ENCODE assay signal across 29 mouse cellular contexts in genomic region chr7:80835984-80836652, GRCm38 (mm10). TPM values are rescaled to one million over a fixed set of nuclear protein-coding genes. Genes with fewer than 3 reads are reported as not detected.
DNase-seq lines count a peak whose midpoint lies in the region; ATAC-seq and TF ChIP-seq lines count a peak whose summit lies in the region.
"Had no signal": no experiment of that assay in that cellular context is flagged by ENCODE, and none has a peak within 500 bp of the region (broad histone marks: within the 10 kb centered on the region; RNA-seq: fewer than 3 reads in every experiment).

No protein-coding gene starts in this region.

- TF ChIP-seq EP300 in heart, postnatal 0 days (IDR thresholded peaks at IDR 0.05; ENCODE audit: low read depth) = no peak
- TF ChIP-seq EP300 in stomach, postnatal 0 days (optimal IDR thresholded peaks at IDR 0.05) = no peak

- no peaks in the 10 kb centered on the region for H3K36me3 ChIP-seq in heart, postnatal 0 days (replicated peaks; ENCODE audit: control insufficient read depth, insufficient read depth, low read length)
- no peaks in the 10 kb centered on the region for H3K36me3 ChIP-seq in stomach, embryonic 15.5 days
- no peaks in the 10 kb centered on the region for H3K36me3 ChIP-seq in stomach, postnatal 0 days (ENCODE audit: control insufficient read depth, insufficient read depth, low read length)
- no peaks in the 10 kb centered on the region for H3K36me3 ChIP-seq in myocyte (ENCODE audit: control insufficient read depth, insufficient read depth)
- H3K36me3 ChIP-seq: hindbrain, embryonic 13.5 days had no signal

- H3ac ChIP-seq in myocyte (ENCODE audit: control insufficient read depth, insufficient read length) = no peak overlapping the region

- TF ChIP-seq CTCF in heart, postnatal 0 days (IDR thresholded peaks at IDR 0.05; ENCODE audit: low read depth) = no peak
- no peak for TF ChIP-seq CTCF in stomach, postnatal 0 days (IDR thresholded peaks at IDR 0.05; ENCODE audit: low read depth)

- H3K4me1 ChIP-seq in heart, postnatal 0 days (ENCODE audit: control insufficient read depth, insufficient read depth) = peaks cover 6% of the 10 kb centered on the region; the same call in 1 of the 2 replicates
- peaks cover 8% of the 10 kb centered on the region; the same call in 1 of the 2 replicates for H3K4me1 ChIP-seq in stomach, embryonic 15.5 days
- 0 out of 2 replicates have a peak, but pooled peaks cover 2% of the 10 kb centered on the region for H3K4me1 ChIP-seq in stomach, postnatal 0 days (replicated peaks; ENCODE audit: control insufficient read depth, insufficient read depth)
- H3K4me1 ChIP-seq: hindbrain, embryonic 13.5 days had no signal

- no peak overlapping the region for H3K4me3 ChIP-seq in heart, postnatal 0 days (ENCODE audit: low read depth, low read length)
- H3K4me3 ChIP-seq in stomach, embryonic 15.5 days (replicated peaks) = no peak overlapping the region
- no peak overlapping the region for H3K4me3 ChIP-seq in stomach, postnatal 0 days (ENCODE audit: low read depth, low read length)
- H3K4me3 ChIP-seq in myocyte = no peak overlapping the region
- H3K4me3 ChIP-seq: erythroblast, embryonic 14.5 days; hindbrain, embryonic 13.5 days; left cerebral cortex, adult 2 months had no signal

- intact Hi-C loops in heart, postnatal 36 days (cut with DNase I) = no loop called here

- H3K27ac ChIP-seq in heart, postnatal 0 days (ENCODE audit: low read depth) = peak overlapping the region; percentile 43; the same call in 1 of the 2 replicates
- 0 out of 2 replicates have a peak overlapping the region, but pooled peaks have one; percentile 9 for H3K27ac ChIP-seq in stomach, embryonic 15.5 days
- H3K27ac ChIP-seq in stomach, postnatal 0 days (replicated peaks) = no peak overlapping the region
- H3K27ac ChIP-seq: hindbrain, embryonic 13.5 days; kidney, postnatal 0 days; left cerebral cortex, adult 2 months had no signal

- ATAC-seq in heart, postnatal 0 days (ENCODE audit: insufficient read depth, low read depth) = no peak
- no peak for ATAC-seq in stomach, embryonic 15.5 days (ENCODE audit: insufficient read depth, low FRiP score, low read depth)
- no peak for ATAC-seq in stomach, postnatal 0 days (ENCODE audit: low FRiP score, low TSS enrichment)
- ATAC-seq: forebrain, embryonic 14.5 days; inflammation-experienced regulatory T-cells, adult 6 months had no signal

- peaks cover 20% of the 10 kb centered on the region for H3K79me2 ChIP-seq in myocyte (ENCODE audit: control insufficient read depth, insufficient read depth)

- no peak overlapping the region for H3K9ac ChIP-seq in heart, postnatal 0 days (replicated peaks; ENCODE audit: low read depth, low read length)
- H3K9ac ChIP-seq in stomach, embryonic 15.5 days = no peak overlapping the region
- H3K9ac ChIP-seq in stomach, postnatal 0 days (ENCODE audit: low read length) = no peak overlapping the region
- H3K9ac ChIP-seq: hindbrain, embryonic 13.5 days had no signal

- H3K27me3 ChIP-seq in heart, postnatal 0 days (ENCODE audit: control insufficient read depth, insufficient read depth, low read length) = no peaks in the 10 kb centered on the region
- no peaks in the 10 kb centered on the region for H3K27me3 ChIP-seq in stomach, embryonic 15.5 days (replicated peaks)
- no peaks in the 10 kb centered on the region for H3K27me3 ChIP-seq in stomach, postnatal 0 days (ENCODE audit: control insufficient read depth, insufficient read depth, low read length)
- H3K27me3 ChIP-seq in myocyte (ENCODE audit: control insufficient read depth, insufficient read depth, insufficient read length) = no peaks in the 10 kb centered on the region

- H3K9me3 ChIP-seq in heart, postnatal 0 days (replicated peaks; ENCODE audit: control insufficient read depth, low read length) = no peaks in the 10 kb centered on the region
- no peaks in the 10 kb centered on the region for H3K9me3 ChIP-seq in stomach, embryonic 15.5 days
- no peaks in the 10 kb centered on the region for H3K9me3 ChIP-seq in stomach, postnatal 0 days (ENCODE audit: control insufficient read depth, low read length)
- H3K9me3 ChIP-seq: hindbrain, embryonic 13.5 days had no signal

- 62% methylated on average over 4 of the region's 4 CpGs for WGBS in heart, postnatal 0 days
- WGBS in stomach, embryonic 15.5 days = 65% methylated on average over 4 of the region's 4 CpGs
- 55% methylated on average over 4 of the region's 4 CpGs for WGBS in stomach, postnatal 0 days

- TF ChIP-seq POLR2A in myocyte (IDR thresholded peaks at IDR 0.05; ENCODE audit: insufficient read length, low read depth) = no peak

- DNase-seq in heart, postnatal 0 days (ENCODE audit: low spot score) = no peak
- DNase-seq in heart, postnatal 36 days = no peak
- DNase-seq in stomach, postnatal 0 days (ENCODE audit: low spot score) = no peak
- peak; percentile 85 for DNase-seq in NIH3T3 (ENCODE audit: low read depth)
- DNase-seq in kidney, adult 18-20 months = no peak
- DNase-seq in ovary, adult 18-20 months (ENCODE audit: low spot score) = no peak
- DNase-seq: adrenal gland, postnatal 25 days; cerebellum, adult 11 months; cerebellum, postnatal 10 days; gastrocnemius, postnatal 10 days; heart, adult 11 months; heart, postnatal 14 days; kidney, adult 2 months; left cerebral cortex, postnatal 4 days; lung, adult 18-20 months; right cerebral cortex, postnatal 25 days; spleen, adult 18-20 months; thymus, postnatal 36 days had no signal

- H3K4me2 ChIP-seq in heart, postnatal 0 days (ENCODE audit: low read depth, low read length) = no peak overlapping the region
- no peak overlapping the region for H3K4me2 ChIP-seq in stomach, embryonic 15.5 days
- H3K4me2 ChIP-seq in stomach, postnatal 0 days (replicated peaks; ENCODE audit: low read depth) = no peak overlapping the region
- H3K4me2 ChIP-seq in myocyte (ENCODE audit: low read depth) = peak overlapping the region; percentile 91
- H3K4me2 ChIP-seq: heart, embryonic 11.5 days; hindbrain, embryonic 13.5 days; liver, embryonic 11.5 days; midbrain, embryonic 11.5 days had no signal

TF ChIP-seq in myocyte, 11 proteins besides CTCF, POLR2A, EP300 and RAD21:
- peak; percentile 75; the same call in 1 of the 2 replicates for TF ChIP-seq CEBPB (IDR thresholded peaks at IDR 0.05; ENCODE audit: insufficient read depth, poor library complexity, severe bottlenecking)
- TF ChIP-seq MAX (IDR thresholded peaks at IDR 0.05; ENCODE audit: low read depth) = no peak
- peak; percentile 57 for TF ChIP-seq TCF12 (IDR thresholded peaks at IDR 0.05; ENCODE audit: insufficient read depth, poor library complexity, severe bottlenecking)
- TF ChIP-seq SRF (IDR thresholded peaks at IDR 0.05; ENCODE audit: control insufficient read depth, insufficient read length, low read depth) = no peak
- TF ChIP-seq E2F4 (IDR thresholded peaks at IDR 0.05; ENCODE audit: insufficient read depth) = no peak
- TF ChIP-seq MYOD1 (IDR thresholded peaks at IDR 0.05; ENCODE audit: control insufficient read depth in 1 of 3, insufficient read length in 2 of 3, low read depth in 2 of 3) = peak in 2 of 3 experiments; percentile 45 to 46
- no peak for TF ChIP-seq USF1 (IDR thresholded peaks at IDR 0.05; ENCODE audit: low read depth)
- no peak for TF ChIP-seq MYOG (IDR thresholded peaks at IDR 0.05; ENCODE audit: control insufficient read depth in 1 of 3, insufficient read depth in 1 of 3, insufficient read length in 2 of 3, low read depth in 2 of 3)

RNA-seq across cellular contexts. Expression of gene Iqgap1, which starts 10.3 kb away (rescaled TPM):
- total RNA-seq in heart, postnatal 0 days (2014; rRNA removed; ENCODE audit: low replicate concordance) = 39.8 and 88.5 TPM in 2 replicates
- polyA plus RNA-seq in heart, postnatal 0 days (2015; fragmentation: Nextera tagmentation; extraction: Ambion mirVana) = 22.6 and 23.6 TPM in 2 replicates
- 10 to 100 TPM; 40.5 to 43.2 TPM for total RNA-seq in heart, postnatal 36 days (2021)
- 84.2 TPM in 2 replicates for polyA plus RNA-seq in stomach, embryonic 15.5 days (2015; fragmentation: Nextera tagmentation; extraction: Ambion mirVana)
- 52.8 and 58.0 TPM in 2 replicates for polyA plus RNA-seq in stomach, postnatal 0 days (2015; fragmentation: Nextera tagmentation; extraction: Ambion mirVana)
- polyA plus RNA-seq in myocyte (2012; fragmentation: generic; extraction: Trizol) = 61.7 TPM

RNA-seq across cellular contexts. Expression of gene Zscan2, which starts 24.6 kb away (rescaled TPM):
- total RNA-seq in heart, postnatal 0 days (2014; rRNA removed; ENCODE audit: low replicate concordance) = 3.7 and 22.0 TPM in 2 replicates
- 1.3 and 2.0 TPM in 2 replicates for polyA plus RNA-seq in heart, postnatal 0 days (2015; fragmentation: Nextera tagmentation; extraction: Ambion mirVana)
- 1 to 10 TPM; 5.5 to 5.7 TPM for total RNA-seq in heart, postnatal 36 days (2021)
- 1.6 and 2.1 TPM in 2 replicates for polyA plus RNA-seq in stomach, embryonic 15.5 days (2015; fragmentation: Nextera tagmentation; extraction: Ambion mirVana)
- 0.63 and 0.76 TPM in 2 replicates for polyA plus RNA-seq in stomach, postnatal 0 days (2015; fragmentation: Nextera tagmentation; extraction: Ambion mirVana)
- 6.3 TPM for polyA plus RNA-seq in myocyte (2012; fragmentation: generic; extraction: Trizol)
